Mouse (Mus musculus) left cerebral cortex, adult 18-20 months (tissue): ENCODE data around the gene Trp53inp2. TPM values are rescaled to one million over a fixed set of nuclear protein-coding genes. Genes with fewer than 3 reads are reported as not detected.

Source experiments
- DNase-seq, 2 experiments: peaks; one replicate each; pipeline ENCODE4 v3.0.0; 2021 to 2022; ENCODE audit warnings: low spot score in 2 of 2, mixed read lengths in 1 of 2
- microRNA-seq, 2 experiments: library from miRNA; unstranded; fragments of <30 nt; microRNA quantifications; one replicate each; pipeline ENCODE4 v1.2.0; 2021
- total RNA-seq, 2 experiments: library from RNA; stranded (reverse); gene quantifications; 2 replicates each; pipeline ENCODE4 v1.2.3; 2021

Trp53inp2 gene
- total RNA-seq, 2 experiments from 2014 or later, result 114 to 126 TPM

GRCm38 (mm10) chr2:155382791-155383438 is 2.1 kb downstream of the Trp53inp2 start:
- DNase-seq, result peak in 1 of 2 experiments; percentile 19

DNA sequence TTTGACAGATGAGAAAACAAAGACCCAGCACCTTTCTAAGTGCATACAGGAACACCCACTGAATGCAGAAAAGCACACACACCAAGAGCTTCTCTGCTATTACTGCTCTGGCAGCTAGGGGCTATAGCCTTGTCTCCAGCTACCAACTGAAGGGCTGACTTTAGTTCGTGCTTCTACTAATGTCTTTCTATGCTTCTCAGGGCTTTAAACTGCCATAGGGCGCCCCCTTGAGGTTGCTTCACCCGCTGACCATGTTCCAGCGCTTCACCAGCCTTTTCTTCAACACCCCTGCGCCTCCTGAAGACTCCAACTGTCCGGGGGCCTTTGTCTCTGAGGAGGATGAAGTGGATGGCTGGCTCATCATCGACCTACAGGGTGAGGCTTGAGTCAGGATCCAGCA is 4.2 kb downstream of the Trp53inp2 start:
- peak; percentile 83 to 88 for DNase-seq

GRCm38 (mm10) chr2:155385731-155386533 is 5.1 kb downstream of the Trp53inp2 start:
- no peak for DNase-seq

GRCm38 (mm10) chr2:155386534-155386899 is 5.7 kb downstream of the Trp53inp2 start:
- DNase-seq, result peak; percentile 49 to 66

DNA sequence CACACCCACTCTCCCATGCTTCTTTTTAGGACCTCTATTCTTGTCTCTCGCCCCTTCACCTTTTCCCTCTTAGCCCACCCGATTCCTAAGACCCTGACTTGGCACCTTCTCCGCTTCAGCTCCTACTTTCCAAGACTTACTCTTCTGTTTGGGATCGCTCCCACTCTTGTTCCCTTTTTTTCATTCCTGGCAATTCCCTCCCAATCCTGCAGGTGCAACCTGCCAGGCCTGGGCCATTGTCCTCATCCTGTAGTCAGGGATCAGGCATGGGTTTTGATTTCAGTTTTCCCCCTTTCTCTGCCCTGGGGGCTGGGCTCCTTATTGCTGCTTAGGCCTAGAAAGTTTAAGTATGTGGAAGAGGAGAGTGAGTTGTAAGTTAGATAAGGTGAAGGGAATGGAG is 6.2 kb downstream of the Trp53inp2 start:
- DNase-seq, result no peak

DNA sequence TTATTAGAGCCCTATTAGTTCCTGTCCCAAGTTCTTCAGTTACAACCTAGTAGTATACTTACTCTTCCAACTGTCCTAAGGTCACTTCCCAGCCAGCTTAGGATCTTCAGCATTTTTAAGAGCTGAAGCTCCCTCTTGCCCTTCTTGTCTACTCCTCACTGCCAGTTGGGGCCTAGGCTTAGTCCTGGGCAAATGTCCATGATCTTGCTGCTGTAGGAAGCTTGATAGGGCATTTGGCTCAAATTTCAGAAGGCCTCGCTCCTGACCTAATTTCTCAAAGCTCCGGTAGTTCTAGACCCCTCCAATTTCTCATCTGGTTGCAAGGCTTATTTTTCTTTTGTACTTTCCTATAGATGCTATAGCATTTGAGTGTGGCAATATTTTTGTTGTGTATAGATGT is 7.7 kb downstream of the Trp53inp2 start:
- DNase-seq, result no peak

DNA sequence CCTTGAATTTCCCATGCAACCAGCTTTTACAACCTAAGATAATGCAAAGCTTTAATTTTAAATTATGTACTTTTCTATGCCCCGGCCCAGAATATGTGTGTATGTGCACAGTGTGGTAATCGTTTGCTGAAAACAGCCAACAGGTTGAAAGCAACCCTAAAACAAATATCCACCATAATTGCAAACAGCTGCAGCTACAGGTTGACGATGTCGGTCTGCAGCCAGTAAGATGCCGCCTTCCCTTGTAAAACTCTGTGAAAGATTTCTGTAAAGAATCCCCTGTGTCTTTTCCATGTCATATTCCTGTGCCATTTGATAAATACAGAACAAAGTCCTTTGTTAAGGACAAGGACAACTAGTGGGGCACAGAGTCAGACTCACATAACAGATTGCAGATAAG is 13.7 kb downstream of the Trp53inp2 start:
- DNase-seq, result no peak

- no peak for DNase-seq
Observed at GRCm38 (mm10) chr2:155400276-155400675, 19.4 kb downstream of the Trp53inp2 start.

DNA sequence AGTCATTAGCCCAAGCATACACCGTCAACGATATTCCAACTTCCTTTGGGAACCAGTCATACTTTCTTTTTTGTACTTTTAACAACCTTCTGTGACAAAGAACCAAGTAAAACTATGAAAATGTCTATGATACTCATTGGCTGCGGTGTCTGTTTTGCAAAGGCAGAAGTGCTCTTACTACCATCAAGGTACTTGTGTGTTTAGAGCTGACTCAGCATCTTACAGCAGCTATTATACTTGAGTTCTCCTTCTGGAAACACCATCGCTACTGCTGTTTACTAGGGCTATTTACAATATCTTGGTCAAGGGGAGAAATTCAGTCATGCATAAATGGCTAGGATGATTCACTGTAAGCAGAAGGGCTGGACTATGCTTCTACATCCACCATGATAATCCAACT is 21.1 kb downstream of the Trp53inp2 start:
- no peak for DNase-seq

DNA sequence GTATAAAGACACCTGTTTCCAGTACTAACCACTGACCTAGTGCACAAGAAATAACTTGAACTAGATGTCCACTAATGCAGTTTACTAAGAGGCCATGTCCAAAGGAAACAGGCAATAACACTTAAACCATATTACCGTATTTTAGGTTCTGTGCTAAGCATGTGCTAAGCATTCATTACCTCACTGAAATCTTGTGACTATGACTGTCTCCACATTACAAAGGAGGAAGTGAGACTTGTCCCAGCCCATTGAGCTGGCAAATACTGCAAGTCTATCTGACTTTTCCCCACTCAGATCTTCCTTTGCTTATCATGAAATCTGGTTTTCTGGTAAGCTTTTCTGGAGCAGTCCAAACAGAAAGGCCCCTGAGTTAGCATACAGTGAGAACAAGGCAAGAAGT is 23.8 kb downstream of the Trp53inp2 start:
- no peak for DNase-seq

- DNase-seq, result no peak
Observed at GRCm38 (mm10) chr2:155420911-155421310, 40.1 kb downstream of the Trp53inp2 start.

DNA sequence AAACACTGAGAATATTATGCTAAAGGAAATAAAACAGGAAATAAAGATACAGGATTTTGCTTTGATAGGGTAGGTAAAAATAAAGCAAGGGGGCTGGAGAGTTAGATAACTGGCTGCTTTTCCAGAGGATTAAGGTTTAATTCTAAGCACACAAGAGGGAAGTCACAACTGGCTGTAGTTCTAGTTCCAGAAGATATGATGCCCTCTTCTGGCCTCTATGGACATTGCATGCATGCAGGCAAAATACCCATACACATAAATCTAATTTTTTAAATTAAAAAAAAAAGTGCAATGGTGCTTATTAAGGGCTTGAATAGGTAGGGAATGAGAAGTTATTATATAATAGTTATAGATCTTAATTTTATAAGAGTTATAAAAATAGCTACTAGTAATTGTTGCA is 55.6 kb downstream of the Trp53inp2 start:
- no peak for DNase-seq

Small RNA genes lying within 50 kb of the gene (microRNA-seq; reads per million reads assigned to microRNA genes)
- gene Mir695, result 0 reads per million in 2 experiments

Other genes starting within 250 kb of the Trp53inp2 start
- 10 to 100 TPM; 55.8 to 57.6 TPM for gene Itch, start 247.6 kb upstream of the Trp53inp2 start, total RNA-seq
- gene Dynlrb1, start 144.5 kb upstream of the Trp53inp2 start, total RNA-seq, result 100 to 1,000 TPM; 293 to 300 TPM
- gene Map1lc3a, start 104.8 kb upstream of the Trp53inp2 start, total RNA-seq, result 100 to 1,000 TPM; 320 to 326 TPM
- gene Pigu, start 23.6 kb upstream of the Trp53inp2 start, total RNA-seq, result 10 to 100 TPM; 27.5 to 31.2 TPM
- 10 to 100 TPM; 57.9 to 63.8 TPM for gene Ncoa6, start 92.8 kb downstream of the Trp53inp2 start, total RNA-seq
- gene Acss2, start 136.9 kb downstream of the Trp53inp2 start, total RNA-seq, result 10 to 100 TPM; 47.3 to 57.0 TPM
- 100 to 1,000 TPM; 114 to 127 TPM for gene Ggt7, start 137.2 kb downstream of the Trp53inp2 start, total RNA-seq
- gene Gss, start 211.8 kb downstream of the Trp53inp2 start, total RNA-seq, result 10 to 100 TPM; 13.1 to 14.0 TPM
- gene Myh7b, start 230.2 kb downstream of the Trp53inp2 start, total RNA-seq, result 1 to 10 TPM; 5.0 to 6.7 TPM